Mouse (Mus musculus) bone marrow, adult 2 months (tissue): ENCODE data around the gene Arl2. TPM values are rescaled to one million over a fixed set of nuclear protein-coding genes. Genes with fewer than 3 reads are reported as not detected.
"Not testable (repeated sequence)": the region's sequence is repeated elsewhere in the genome, so short reads cannot be mapped to it uniquely, and the experiment has no call there.

ENCODE experiments used
- H3K27ac ChIP-seq: fragments of 200-500 bp; 2 replicates; pipeline ENCODE4 v1.5.1; 2012; ENCODE audit warnings: low read depth, mild to moderate bottlenecking, control low read depth, inconsistent platforms, low read length; ENCODE audit not compliant: control insufficient read depth, poor library complexity, insufficient read depth
- H3K4me1 ChIP-seq: fragments of 200-500 bp; 2 replicates; pipeline ENCODE4 v1.6.1; 2011; ENCODE audit warnings: low read length; ENCODE audit not compliant: control insufficient read depth, insufficient read depth
- H3K4me3 ChIP-seq: fragments of 200-500 bp; replicated peaks from 2 replicates; pipeline ENCODE3; 2011; ENCODE audit warnings: mild to moderate bottlenecking, low read depth, low read length, control low read depth; ENCODE audit not compliant: control insufficient read depth
- CTCF ChIP-seq: fragments of 200-500 bp; IDR thresholded peaks from 2 replicates; pipeline ENCODE4 v1.5.1; 2011; ENCODE audit warnings: low read length, control low read depth; ENCODE audit not compliant: control insufficient read depth, insufficient read depth
- POLR2A ChIP-seq: fragments of 200-500 bp; IDR thresholded peaks from 2 replicates; pipeline ENCODE4 v1.6.1; 2011; ENCODE audit warnings: low read depth, mild to moderate bottlenecking, control low read depth, low read length, borderline replicate concordance; ENCODE audit not compliant: control insufficient read depth
- WGBS: fragments of 180-500 bp; shearing (Covaris S2); methylation state at CpG from one replicate; pipeline ENCODE4 v1.1.7; 2018; 5-methylcytosine and 5-hydroxymethylcytosine counted together
- polyA plus RNA-seq: library from polyadenylated mRNA; stranded (reverse); fragments of >200 nt; gene quantifications from 2 replicates; pipeline ENCODE4 v1.2.4, GENCODE M21; 2011; ENCODE audit warnings: low replicate concordance; ENCODE audit not compliant: missing spikeins, insufficient read depth, insufficient read length

Arl2 gene
- polyA plus RNA-seq, 1 experiment = 20.5 TPM

- peak overlapping the region; percentile 37 for H3K27ac ChIP-seq
- H3K4me1 ChIP-seq = peaks cover 6% of the 10 kb centered on the region; the same call in 1 of the 2 replicates
- 70% methylated on average over 7 of the region's 7 CpGs for WGBS
- TF ChIP-seq CTCF = no peak
- no peak for TF ChIP-seq POLR2A
- no peak overlapping the region for H3K4me3 ChIP-seq
Measured at GRCm38 (mm10) chr19:6132171-6132827, 9.0 kb downstream of the Arl2 start.

- not testable (repeated sequence) for H3K27ac ChIP-seq, H3K4me1 ChIP-seq, H3K4me3 ChIP-seq
- 61% methylated on average over 7 of the region's 7 CpGs for WGBS
Measured at GRCm38 (mm10) chr19:6130414-6131128, 10.8 kb downstream of the Arl2 start.

GRCm38 (mm10) chr19:6127760-6128341 is 13.5 kb downstream of the Arl2 start, which contains the start of gene Snx15:
Gene Snx15, minus strand, starts transcription at chr19:6128304.
- WGBS = under 1% methylated on average over 32 of the region's 32 CpGs
- Histone ChIP-seq H3K4me1 (peaks cover 2% of the 10 kb centered on the region; the same call in 1 of the 2 replicates), H3K27ac (peak within 1 kb of the TSS; percentile 96), H3K4me3 (peak within 1 kb of the TSS; percentile 76)
- TF ChIP-seq CTCF = no peak
- TF ChIP-seq POLR2A = peak; percentile 78; the same call in 1 of the 2 replicates

- H3K27ac ChIP-seq = no peak overlapping the region
- H3K4me3 ChIP-seq = peak overlapping the region; percentile 76
- no peak for TF ChIP-seq POLR2A
- no peak for TF ChIP-seq CTCF
- WGBS = 50% methylated on average over 10 of the region's 10 CpGs
- peaks cover 2% of the 10 kb centered on the region; the same call in 1 of the 2 replicates for H3K4me1 ChIP-seq
Measured at GRCm38 (mm10) chr19:6126789-6127580, 14.4 kb downstream of the Arl2 start.

- Histone ChIP-seq H3K4me3 (peak overlapping the region; percentile 21), H3K4me1 (no peaks in the 10 kb centered on the region; the same call in 1 of the 2 replicates), H3K27ac (no peak overlapping the region)
- WGBS = 24% methylated on average over 4 of the region's 4 CpGs
- TF ChIP-seq POLR2A (no peak), CTCF (peak; percentile 52)
Measured at GRCm38 (mm10) chr19:6126289-6126688, 15.1 kb downstream of the Arl2 start.

GRCm38 (mm10) chr19:6124898-6125297 is 16.4 kb downstream of the Arl2 start:
- Histone ChIP-seq H3K27ac (no peak overlapping the region), H3K4me3 (no peak overlapping the region), H3K4me1 (no peaks in the 10 kb centered on the region; the same call in 1 of the 2 replicates)
- TF ChIP-seq CTCF (no peak), POLR2A (no peak)
- WGBS = 71% methylated on average over 2 of the region's 2 CpGs

- H3K27ac ChIP-seq = no peak overlapping the region
- H3K4me1 ChIP-seq = no peaks in the 10 kb centered on the region
- 84% methylated on average over 8 of the region's 8 CpGs for WGBS
- no peak overlapping the region for H3K4me3 ChIP-seq
- TF ChIP-seq POLR2A (no peak), CTCF (no peak)
Measured at GRCm38 (mm10) chr19:6123330-6123729, 18.0 kb downstream of the Arl2 start.

GRCm38 (mm10) chr19:6121761-6122160 is 19.6 kb downstream of the Arl2 start:
- TF ChIP-seq CTCF (no peak), POLR2A (no peak)
- Histone ChIP-seq H3K4me3 (no peak overlapping the region), H3K4me1 (no peaks in the 10 kb centered on the region), H3K27ac (no peak overlapping the region)
- WGBS = 92% methylated on average over 19 of the region's 19 CpGs

GRCm38 (mm10) chr19:6118677-6119185 is 22.6 kb downstream of the Arl2 start:
- Histone ChIP-seq H3K4me1 (no peaks in the 10 kb centered on the region), H3K4me3 (peak overlapping the region; percentile 99), H3K27ac (no peak overlapping the region)
- TF ChIP-seq POLR2A = no peak
- TF ChIP-seq CTCF = no peak
- WGBS = under 1% methylated on average over 8 of the region's 8 CpGs
